Mouse (Mus musculus) naive thymus-derived CD4-positive, alpha-beta T cell, adult 5 months (primary cell): ENCODE results near the gene AU018091. TPM values are rescaled to one million over a fixed set of nuclear protein-coding genes. Genes with fewer than 3 reads are reported as not detected.

Experiments
- polyA plus RNA-seq: library from polyadenylated mRNA; unstranded; fragments of 100-300 nt; shearing (Covaris generic); gene quantifications from one replicate; pipeline ENCODE4 v1.2.1, GENCODE M21; 2017

Gene AU018091
- polyA plus RNA-seq, result not detected

GRCm38 (mm10) chr7:3168925-3169324, at the start of gene AU018091:
AU018091 (minus strand) TSS chr7:3169203.

Other genes with a start within 250 kb of the AU018091 start
- gene Nlrp12, start 80.5 kb upstream of the AU018091 start, polyA plus RNA-seq, result not detected
- 0.27 TPM for gene Myadm, start 119.9 kb upstream of the AU018091 start, polyA plus RNA-seq
- gene Prkcg, start 120.0 kb upstream of the AU018091 start, polyA plus RNA-seq, result not detected
- not detected for gene Cacng7, start 163.8 kb upstream of the AU018091 start, polyA plus RNA-seq
- not detected for gene Cacng8, start 221.5 kb upstream of the AU018091 start, polyA plus RNA-seq